Mouse (Mus musculus) intestine, embryonic 16.5 days (tissue): Measurements from ENCODE around the gene Nup62. TPM values are rescaled to one million over a fixed set of nuclear protein-coding genes. Genes with fewer than 3 reads are reported as not detected.

ENCODE experiments used
- ATAC-seq: fragments of 200-750 bp; cut with Nextera tagmentation; 2 replicates; pipeline ENCODE4 v1.8.0; 2017; ENCODE audit warnings: moderate TSS enrichment, moderate library complexity
- H3K27ac ChIP-seq: fragments of 300-500 bp; sonication (generic); 2 replicates; pipeline ENCODE4 v1.5.1; 2014; ENCODE audit warnings: mild to moderate bottlenecking, low read length
- H3K27me3 ChIP-seq: fragments of 300-500 bp; sonication (generic); replicated peaks from 2 replicates; pipeline ENCODE4 v1.6.1; 2014; ENCODE audit warnings: low read length, control low read depth, mixed read lengths; ENCODE audit not compliant: control insufficient read depth, insufficient read depth
- H3K36me3 ChIP-seq: fragments of 300-500 bp; sonication (generic); 2 replicates; pipeline ENCODE4 v1.6.1; 2014; ENCODE audit warnings: low read length, control low read depth; ENCODE audit not compliant: control insufficient read depth, insufficient read depth
- H3K4me1 ChIP-seq: fragments of 300-500 bp; sonication (generic); 2 replicates; pipeline ENCODE4 v1.6.1; 2014; ENCODE audit warnings: low read length, control low read depth, mixed read lengths; ENCODE audit not compliant: control insufficient read depth, insufficient read depth
- H3K4me2 ChIP-seq: fragments of 300-500 bp; sonication (generic); 2 replicates; pipeline ENCODE4 v1.6.1; 2014; ENCODE audit warnings: low read depth, low read length, control low read depth
- H3K4me3 ChIP-seq: fragments of 300-500 bp; sonication (generic); 2 replicates; pipeline ENCODE4 v1.5.1; 2014; ENCODE audit warnings: mild to moderate bottlenecking, low read length
- H3K9ac ChIP-seq: fragments of 300-500 bp; sonication (generic); 2 replicates; pipeline ENCODE4 v1.6.1; 2014; ENCODE audit warnings: low read depth, low read length
- H3K9me3 ChIP-seq: fragments of 300-500 bp; sonication (generic); 2 replicates; pipeline ENCODE4 v1.6.1; 2016; ENCODE audit warnings: low read length, control low read depth; ENCODE audit not compliant: control insufficient read depth
- whole genome bisulfite sequencing: fragments of 180-500 bp; shearing (Covaris S2); extraction: QIAGEN DNeasy Blood & Tissue Kit; methylation state at CpG from one replicate; pipeline ENCODE4 v1.1.7; 2014; 5-methylcytosine and 5-hydroxymethylcytosine counted together
- polyA plus RNA-seq: library from polyadenylated mRNA; unstranded; fragments of >200 nt; fragmentation: Nextera tagmentation; extraction: Ambion mirVana; gene quantifications from 2 replicates; pipeline ENCODE4 v1.2.1, GENCODE M21; 2015

Nup62 gene
- polyA plus RNA-seq, 1 experiment from 2014 or later = 87.8 TPM

DNA sequence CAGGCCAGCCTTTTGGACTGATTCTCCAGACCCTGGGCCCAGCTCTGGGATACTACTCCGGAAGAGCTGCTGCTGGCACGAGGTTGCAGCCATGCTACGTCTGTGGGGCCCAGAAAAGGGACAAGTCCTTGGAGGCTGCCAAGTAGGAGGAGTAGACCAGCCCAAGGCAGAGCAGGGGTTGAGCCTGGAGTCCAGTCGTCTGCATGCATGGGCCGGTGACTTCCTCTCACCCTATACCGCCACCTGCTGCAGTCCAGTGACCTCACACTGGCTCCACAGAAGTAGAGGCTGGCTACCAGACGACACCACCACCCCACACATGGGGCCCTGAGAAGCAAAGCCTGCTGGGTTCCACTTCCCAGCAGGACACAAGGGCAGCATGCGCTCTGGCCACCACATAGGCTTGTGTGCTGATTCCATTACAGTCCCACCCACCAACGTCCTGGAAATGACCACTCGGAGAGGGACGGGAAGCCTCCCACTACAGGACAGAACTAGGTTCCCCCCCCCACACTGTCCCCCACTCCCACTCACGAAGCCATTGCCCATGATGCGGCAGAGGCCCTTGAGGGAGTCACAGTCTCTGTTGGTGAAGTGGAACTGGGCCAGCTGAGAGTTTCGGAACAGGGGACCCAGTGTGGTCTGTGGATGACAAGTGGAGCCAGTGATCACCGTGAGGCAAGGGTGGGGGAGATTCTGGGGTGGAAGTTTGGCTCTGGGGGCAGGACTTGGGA is 50.6 kb downstream of the Nup62 start:
- peak; percentile 24 for ATAC-seq
- Histone ChIP-seq H3K4me2 (peak overlapping the region; percentile 85), H3K9me3 (no peaks in the 10 kb centered on the region), H3K27me3 (no peaks in the 10 kb centered on the region), H3K9ac (peak overlapping the region; percentile 100), H3K27ac (peak overlapping the region; percentile 79), H3K4me1 (peaks cover 42% of the 10 kb centered on the region), H3K4me3 (peak overlapping the region; percentile 17; the same call in 1 of the 2 replicates), H3K36me3 (peaks cover 21% of the 10 kb centered on the region)
- 39% methylated on average over 15 of the region's 15 CpGs for WGBS

DNA sequence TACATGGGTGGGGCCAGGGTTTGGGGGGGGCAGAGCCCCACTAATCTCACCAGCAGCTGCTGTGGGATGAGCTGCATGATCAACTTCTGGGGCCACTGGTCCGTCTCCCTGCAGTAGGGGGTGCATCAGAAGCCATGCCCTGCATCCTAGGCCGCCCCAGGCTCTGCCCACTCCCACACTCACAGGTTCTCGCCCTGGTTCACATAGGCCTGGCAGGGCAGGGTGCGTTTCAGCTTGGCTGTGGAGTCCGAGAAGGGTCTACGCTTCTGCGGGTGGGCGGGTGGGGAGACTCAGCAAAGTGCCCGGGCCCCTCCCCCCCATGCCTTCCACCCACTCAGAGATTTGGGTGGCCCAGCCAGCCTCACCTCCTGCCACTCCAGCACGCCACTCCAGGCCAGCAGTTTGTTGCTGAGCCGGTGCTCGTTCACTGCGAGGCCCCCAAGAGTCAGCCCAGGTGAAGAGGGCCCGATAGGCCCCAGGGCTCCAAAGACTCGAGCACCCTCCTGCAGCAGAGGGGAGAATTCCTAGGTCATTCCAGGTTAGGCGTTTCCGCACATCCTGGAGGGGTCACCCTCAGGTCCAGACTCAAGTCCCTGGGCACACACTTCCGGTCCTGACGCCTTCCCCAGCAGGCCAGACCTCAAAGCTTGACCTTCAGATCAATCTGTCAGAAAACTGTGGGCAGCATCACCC is 51.3 kb downstream of the Nup62 start:
- no peaks in the 10 kb centered on the region for H3K9me3 ChIP-seq
- H3K4me3 ChIP-seq = peak overlapping the region; percentile 92
- 62% methylated on average over 19 of the region's 19 CpGs for WGBS
- peak overlapping the region; percentile 79 for H3K27ac ChIP-seq
- no peaks in the 10 kb centered on the region for H3K27me3 ChIP-seq
- ATAC-seq = no peak
- peaks cover 42% of the 10 kb centered on the region for H3K4me1 ChIP-seq
- H3K9ac ChIP-seq = peak overlapping the region; percentile 100
- peaks cover 21% of the 10 kb centered on the region for H3K36me3 ChIP-seq
- peak overlapping the region; percentile 85 for H3K4me2 ChIP-seq

- H3K4me2 ChIP-seq = peak overlapping the region; percentile 85
- ATAC-seq = no peak
- H3K27me3 ChIP-seq = no peaks in the 10 kb centered on the region
- H3K27ac ChIP-seq = peak overlapping the region; percentile 100; the same call in 1 of the 2 replicates
- 40% methylated on average over 9 of the region's 9 CpGs for WGBS
- H3K9ac ChIP-seq = peak overlapping the region; percentile 100
- H3K9me3 ChIP-seq = no peaks in the 10 kb centered on the region
- H3K36me3 ChIP-seq = peaks cover 15% of the 10 kb centered on the region
- H3K4me3 ChIP-seq = peak overlapping the region; percentile 92
- H3K4me1 ChIP-seq = peaks cover 42% of the 10 kb centered on the region
These were observed 51.9 kb downstream of the Nup62 start for GRCm38 (mm10) chr7:44867802-44868201.

DNA sequence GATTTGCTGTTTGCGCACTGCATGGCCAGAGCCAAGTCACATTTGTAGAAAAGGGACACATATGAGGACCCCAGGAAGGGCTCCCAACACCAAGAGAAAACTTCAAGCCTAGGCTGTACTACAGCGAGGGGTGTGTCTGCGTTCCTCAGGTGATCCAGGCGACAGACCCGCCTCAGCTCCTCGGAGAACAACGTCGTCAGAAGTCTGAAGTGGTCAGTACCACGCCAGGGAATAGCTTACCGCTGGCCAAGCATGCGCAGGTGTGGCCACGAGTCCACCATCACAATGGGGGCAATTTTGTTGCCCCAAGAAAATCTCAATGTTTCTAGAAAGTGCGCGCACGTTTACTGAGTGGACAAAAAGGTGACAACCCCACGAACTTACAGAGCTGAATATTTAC is 52.6 kb downstream of the Nup62 start:
- peaks cover 15% of the 10 kb centered on the region for H3K36me3 ChIP-seq
- H3K9me3 ChIP-seq = no peaks in the 10 kb centered on the region
- peak; percentile 12; the same call in 1 of the 2 replicates for ATAC-seq
- peak overlapping the region; percentile 85 for H3K4me2 ChIP-seq
- H3K9ac ChIP-seq = peak overlapping the region; percentile 100
- WGBS = 3% methylated on average over 16 of the region's 16 CpGs
- H3K27ac ChIP-seq = peak overlapping the region; percentile 100
- H3K4me3 ChIP-seq = peak overlapping the region; percentile 92
- H3K27me3 ChIP-seq = no peaks in the 10 kb centered on the region
- H3K4me1 ChIP-seq = peaks cover 42% of the 10 kb centered on the region

GRCm38 (mm10) chr7:44868919-44869696 is 53.2 kb downstream of the Nup62 start:
- Histone ChIP-seq H3K36me3 (peaks cover 8% of the 10 kb centered on the region; the same call in 1 of the 2 replicates), H3K27ac (peak overlapping the region; percentile 100), H3K4me2 (peak overlapping the region; percentile 85), H3K9me3 (no peaks in the 10 kb centered on the region), H3K27me3 (no peaks in the 10 kb centered on the region), H3K9ac (peak overlapping the region; percentile 100), H3K4me1 (peaks cover 42% of the 10 kb centered on the region), H3K4me3 (peak overlapping the region; percentile 92)
- peak; percentile 60 for ATAC-seq
- whole genome bisulfite sequencing = under 1% methylated on average over 96 of the region's 108 CpGs

DNA sequence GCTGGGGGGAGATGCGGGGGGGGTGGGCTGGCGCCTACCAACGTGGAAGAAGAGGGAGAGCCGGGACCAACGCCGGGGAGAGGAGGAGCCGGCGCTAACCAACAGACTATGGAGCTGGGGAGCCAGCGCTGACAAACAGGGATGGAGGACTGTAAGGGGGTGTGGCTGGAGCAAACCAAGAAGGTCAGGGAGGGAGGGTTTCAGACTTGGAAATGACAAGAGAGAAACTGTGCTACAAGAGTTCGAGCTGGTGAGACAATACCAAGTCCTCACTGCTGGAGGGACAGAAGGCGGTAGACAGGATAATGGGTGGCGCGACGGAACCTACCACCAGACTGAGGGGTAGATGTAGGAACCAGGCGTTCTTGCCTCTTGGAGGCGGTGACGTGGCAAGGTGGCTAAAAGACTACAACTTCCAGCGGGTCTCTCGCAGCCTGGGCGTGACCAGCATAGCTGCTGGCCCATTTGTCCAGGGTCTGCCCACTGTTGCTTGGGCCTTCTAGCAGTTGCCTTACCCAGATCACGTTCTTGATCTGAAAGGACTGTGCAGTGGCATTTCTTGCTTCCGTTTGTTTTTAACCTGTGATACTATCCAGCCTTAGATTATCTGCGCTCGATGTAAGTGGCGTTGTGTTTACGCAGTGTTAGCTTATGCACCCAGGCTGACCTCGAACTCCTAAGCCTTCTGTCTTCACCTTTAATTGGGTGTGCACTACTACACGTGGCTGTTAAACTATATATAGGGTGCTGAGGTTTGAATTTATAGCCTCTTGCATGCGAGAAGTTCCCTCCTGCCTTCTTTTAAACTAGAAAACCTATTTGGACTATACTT is 54.0 kb downstream of the Nup62 start, which contains the start of gene Ptov1:
Gene Ptov1, minus strand, starts transcription at position 92 of the 832 bp plus-strand sequence.
- Histone ChIP-seq H3K9me3 (no peaks in the 10 kb centered on the region), H3K36me3 (peaks cover 4% of the 10 kb centered on the region; the same call in 1 of the 2 replicates), H3K4me2 (peak within 1 kb of the TSS; percentile 85), H3K4me3 (peak within 1 kb of the TSS; percentile 92), H3K27me3 (no peaks in the 10 kb centered on the region), H3K27ac (peak within 1 kb of the TSS; percentile 100), H3K4me1 (peaks cover 40% of the 10 kb centered on the region), H3K9ac (peak within 1 kb of the TSS; percentile 100)
- WGBS = 3% methylated on average over 29 of the region's 29 CpGs
- peak; percentile 89 for ATAC-seq

- no peaks in the 10 kb centered on the region for H3K27me3 ChIP-seq
- WGBS = 78% methylated on average over 6 of the region's 6 CpGs
- H3K4me3 ChIP-seq = peak overlapping the region; percentile 92
- H3K36me3 ChIP-seq = no peaks in the 10 kb centered on the region
- peak overlapping the region; percentile 100 for H3K9ac ChIP-seq
- no peak for ATAC-seq
- H3K4me2 ChIP-seq = peak overlapping the region; percentile 85
- H3K4me1 ChIP-seq = peaks cover 33% of the 10 kb centered on the region
- H3K9me3 ChIP-seq = no peaks in the 10 kb centered on the region
- H3K27ac ChIP-seq = peak overlapping the region; percentile 100; the same call in 1 of the 2 replicates
These were observed 54.7 kb downstream of the Nup62 start for GRCm38 (mm10) chr7:44870614-44871013.

- WGBS = 66% methylated on average over 1 of the region's 1 CpGs
- no peak for ATAC-seq
- no peaks in the 10 kb centered on the region for H3K27me3 ChIP-seq
- no peak overlapping the region for H3K4me2 ChIP-seq
- no peaks in the 10 kb centered on the region for H3K9me3 ChIP-seq
- H3K4me1 ChIP-seq = peaks cover 28% of the 10 kb centered on the region
- H3K9ac ChIP-seq = no peak overlapping the region
- H3K27ac ChIP-seq = no peak overlapping the region
- no peaks in the 10 kb centered on the region for H3K36me3 ChIP-seq
- H3K4me3 ChIP-seq = no peak overlapping the region
These were observed 55.3 kb downstream of the Nup62 start for GRCm38 (mm10) chr7:44871181-44871580.
